Mouse (Mus musculus): Measurements from ENCODE around the gene Setdb2. TPM values are rescaled to one million over a fixed set of nuclear protein-coding genes. Genes with fewer than 3 reads are reported as not detected.

Gene Setdb2
- polyA plus RNA-seq, 1 experiment, result 2.9 TPM

DNA sequence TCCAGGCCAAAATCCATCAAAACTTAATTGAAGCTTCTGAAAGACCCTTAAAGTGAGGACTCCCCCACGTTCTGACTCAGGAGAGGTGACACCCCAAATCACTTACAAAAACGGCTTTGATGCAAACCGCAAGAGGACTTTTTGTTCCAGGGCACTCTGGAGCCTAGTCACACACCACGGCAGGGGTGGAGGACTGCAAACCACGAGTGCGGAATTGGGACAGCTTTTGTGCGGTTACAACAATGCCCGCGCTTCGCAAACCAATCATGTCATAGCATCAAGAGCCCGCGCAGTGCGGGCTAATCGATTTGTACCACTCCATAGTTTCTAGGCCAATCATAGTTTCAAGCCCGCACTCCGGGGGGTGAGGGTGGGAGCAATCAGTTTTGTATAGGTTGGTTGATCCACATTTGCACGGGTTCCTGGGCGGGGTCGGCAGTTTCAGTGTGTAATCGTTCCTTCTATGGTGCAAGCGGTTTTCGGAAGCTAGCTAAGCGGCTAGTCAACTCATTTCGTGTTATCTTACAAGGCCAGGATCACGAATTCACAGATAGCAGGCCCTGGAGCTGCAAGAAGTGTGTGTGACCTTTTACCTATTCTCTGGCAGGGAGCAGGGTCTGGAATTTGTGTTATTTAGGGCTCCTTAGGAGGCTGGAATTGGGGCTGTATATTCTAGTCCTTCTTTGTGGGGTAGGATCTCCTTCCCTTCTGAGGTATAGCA is 70.2 kb downstream of the Setdb2 start:
- no peak overlapping the region for H3ac ChIP-seq (ENCODE audit: control insufficient read depth, insufficient read length, low read depth)
- H3K79me2 ChIP-seq (ENCODE audit: control insufficient read depth, insufficient read depth), result no peaks in the 10 kb centered on the region
- no peaks in the 10 kb centered on the region for H3K36me3 ChIP-seq (ENCODE audit: control insufficient read depth, insufficient read depth)
- no peak for TF ChIP-seq USF1 (IDR thresholded peaks at IDR 0.05; ENCODE audit: low read depth)
- H3K79me3 ChIP-seq (ENCODE audit: low read depth), result no peaks in the 10 kb centered on the region
- no peak overlapping the region for H3K4me3 ChIP-seq (ENCODE audit: insufficient read depth, poor library complexity, severe bottlenecking)
- H3K27me3 ChIP-seq (ENCODE audit: control insufficient read depth, insufficient read depth, insufficient read length), result peaks cover 3% of the 10 kb centered on the region

DNA sequence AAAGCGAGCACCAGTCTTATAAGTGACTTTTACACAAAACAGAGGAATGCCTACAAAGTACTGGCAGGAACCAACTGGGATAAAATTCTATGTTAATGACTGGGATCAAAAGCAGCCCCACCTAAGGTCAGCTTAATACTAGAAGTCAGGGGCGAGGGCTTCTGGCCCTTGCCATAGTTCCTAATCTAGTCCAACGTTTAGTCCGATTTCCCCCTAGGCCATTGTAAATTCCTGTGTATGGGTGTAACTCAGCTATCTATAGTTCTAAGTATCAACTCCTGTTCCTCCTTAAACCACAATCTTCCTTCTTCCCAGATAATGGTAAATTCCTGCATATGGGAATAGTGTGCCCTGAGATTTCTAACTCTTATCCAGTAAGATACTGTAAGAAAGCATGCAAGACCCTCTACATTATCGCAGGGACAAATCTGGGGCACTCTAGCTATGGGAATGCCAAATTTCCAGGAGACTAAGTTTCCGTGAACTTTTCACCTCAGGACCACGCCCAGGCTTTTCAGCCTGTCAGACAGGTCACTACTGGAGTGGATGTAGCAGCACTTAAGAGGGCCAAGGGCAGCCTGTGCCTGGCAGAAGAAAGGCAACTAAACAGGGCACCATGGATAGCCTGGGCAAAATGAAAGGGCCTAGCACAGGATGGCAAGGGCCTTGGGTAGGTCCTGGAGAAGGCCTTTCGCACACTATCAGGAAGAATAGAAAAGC is 74.1 kb downstream of the Setdb2 start:
- TF ChIP-seq MYOD1 (IDR thresholded peaks at IDR 0.05; ENCODE audit: control insufficient read depth, insufficient read length, low read depth) (no peak), MAX (IDR thresholded peaks at IDR 0.05) (no peak), CEBPB (IDR thresholded peaks at IDR 0.05; ENCODE audit: low read depth) (no peak), CTCF (IDR thresholded peaks at IDR 0.05; ENCODE audit: control insufficient read depth, insufficient read depth, insufficient read length) (no peak), MYOG (IDR thresholded peaks at IDR 0.05; ENCODE audit: control insufficient read depth, extremely low read depth, insufficient read length) (no peak), USF1 (IDR thresholded peaks at IDR 0.05; ENCODE audit: low read depth) (no peak), FOSL1 (IDR thresholded peaks at IDR 0.05; ENCODE audit: insufficient read depth, low read length, poor library complexity, severe bottlenecking) (no peak)
- Histone ChIP-seq H3ac (ENCODE audit: control insufficient read depth, insufficient read length, low read depth) (no peak overlapping the region), H3K79me2 (ENCODE audit: control insufficient read depth, insufficient read depth) (no peaks in the 10 kb centered on the region), H3K36me3 (ENCODE audit: control insufficient read depth, insufficient read depth) (no peaks in the 10 kb centered on the region), H3K27me3 (ENCODE audit: control insufficient read depth, insufficient read depth, insufficient read length) (peaks cover under 1% of the 10 kb centered on the region), H3K4me3 (ENCODE audit: insufficient read depth, poor library complexity, severe bottlenecking) (no peak overlapping the region), H3K79me3 (ENCODE audit: low read depth) (no peaks in the 10 kb centered on the region)

DNA sequence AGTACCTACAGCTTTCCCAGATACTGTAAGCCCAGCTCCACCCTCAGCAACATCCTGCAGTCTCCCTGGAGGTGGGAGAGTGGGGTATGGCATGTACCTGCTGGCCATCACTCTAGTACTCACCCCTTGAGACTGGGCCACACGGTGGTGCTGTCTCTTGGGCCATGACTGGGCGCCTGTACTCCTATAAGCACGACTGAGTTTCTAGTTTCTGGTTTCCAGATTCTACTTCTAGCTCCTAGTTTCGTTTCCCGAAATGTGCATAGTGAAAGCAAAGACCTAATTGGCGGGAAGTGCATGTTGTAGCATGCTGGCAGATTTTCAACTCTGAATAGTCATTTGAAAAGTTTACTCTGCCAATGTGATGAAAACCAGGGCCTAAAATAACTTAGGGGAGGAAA is 75.4 kb downstream of the Setdb2 start, which contains the start of gene Phf11d:
Gene Phf11d, minus strand, starts transcription at position 227 of the 401 bp plus-strand sequence.
- H3K27me3 ChIP-seq (ENCODE audit: control insufficient read depth, insufficient read depth, insufficient read length), result no peaks in the 10 kb centered on the region
- no peak for TF ChIP-seq MYOG (IDR thresholded peaks at IDR 0.05; ENCODE audit: control insufficient read depth, extremely low read depth, insufficient read length)
- TF ChIP-seq FOSL1 (IDR thresholded peaks at IDR 0.05; ENCODE audit: insufficient read depth, low read length, poor library complexity, severe bottlenecking), result no peak
- no peak for TF ChIP-seq MAX (IDR thresholded peaks at IDR 0.05)
- TF ChIP-seq CEBPB (IDR thresholded peaks at IDR 0.05; ENCODE audit: low read depth), result no peak
- TF ChIP-seq USF1 (IDR thresholded peaks at IDR 0.05; ENCODE audit: low read depth), result no peak
- TF ChIP-seq MYOD1 (IDR thresholded peaks at IDR 0.05; ENCODE audit: control insufficient read depth, insufficient read length, low read depth), result no peak
- no peak for TF ChIP-seq CTCF (IDR thresholded peaks at IDR 0.05; ENCODE audit: control insufficient read depth, insufficient read depth, insufficient read length)
- H3K36me3 ChIP-seq (ENCODE audit: control insufficient read depth, insufficient read depth), result no peaks in the 10 kb centered on the region
- H3ac ChIP-seq (ENCODE audit: control insufficient read depth, insufficient read length, low read depth), result no peak within 1 kb of the TSS
- H3K79me3 ChIP-seq (ENCODE audit: low read depth), result no peaks in the 10 kb centered on the region
- no peak within 1 kb of the TSS for H3K4me3 ChIP-seq (ENCODE audit: insufficient read depth, poor library complexity, severe bottlenecking)
- no peaks in the 10 kb centered on the region for H3K79me2 ChIP-seq (ENCODE audit: control insufficient read depth, insufficient read depth)

Other genes with a start within 250 kb of the Setdb2 start
- gene Rcbtb1, start 239.7 kb downstream of the Setdb2 start, polyA plus RNA-seq (2012; fragmentation: generic; extraction: Trizol), result 10.5 TPM
- not detected for gene Gm6904, start 180.7 kb downstream of the Setdb2 start, polyA plus RNA-seq (2012; fragmentation: generic; extraction: Trizol)
- not detected for gene Phf11a, start 143.4 kb downstream of the Setdb2 start, polyA plus RNA-seq (2012; fragmentation: generic; extraction: Trizol)
- not detected for gene Phf11b, start 99.5 kb downstream of the Setdb2 start, polyA plus RNA-seq (2012; fragmentation: generic; extraction: Trizol)
- not detected for gene Phf11d, start 75.4 kb downstream of the Setdb2 start, polyA plus RNA-seq (2012; fragmentation: generic; extraction: Trizol)
- 0.18 TPM for gene Phf11c, start 45.5 kb downstream of the Setdb2 start, polyA plus RNA-seq (2012; fragmentation: generic; extraction: Trizol)
- 10.9 TPM for gene Cab39l, start 88 bp upstream of the Setdb2 start, polyA plus RNA-seq (2012; fragmentation: generic; extraction: Trizol)
- 8.2 TPM for gene Cdadc1, start 157.1 kb upstream of the Setdb2 start, polyA plus RNA-seq (2012; fragmentation: generic; extraction: Trizol)
- gene Shisa2, start 184.4 kb upstream of the Setdb2 start, polyA plus RNA-seq (2012; fragmentation: generic; extraction: Trizol), result 0.09 TPM

Measured in C2C12 (cell line).